Mouse (Mus musculus): ENCODE measurements around the gene Srek1. TPM values are rescaled to one million over a fixed set of nuclear protein-coding genes. Genes with fewer than 3 reads are reported as not detected.

Srek1 gene
- polyA plus RNA-seq (2012; rRNA removed) = 14.9 and 17.6 TPM in 2 replicates

GRCm38 (mm10) chr13:103774119-103774757 lies at the start of gene Srek1:
Gene Srek1, minus strand, starts transcription at chr13:103774608.

Other genes starting within 250 kb of the Srek1 start
- gene Erbin, start 145.9 kb upstream of the Srek1 start, polyA plus RNA-seq (2012; rRNA removed) = 7.1 and 8.0 TPM in 2 replicates

Data from liver, embryonic 18 days (tissue).